Mouse (Mus musculus): Measurements from ENCODE around the gene Erbb4. TPM values are rescaled to one million over a fixed set of nuclear protein-coding genes. Genes with fewer than 3 reads are reported as not detected.

Erbb4 gene
- total and polyA plus RNA-seq, 2 experiments from 2014 or later, result 13.9 to 52.8 TPM

- no peak overlapping the region for H3K9ac ChIP-seq (replicated peaks; ENCODE audit: low read length)
Observed at GRCm38 (mm10) chr1:68570924-68571323, 536.9 kb downstream of the Erbb4 start.

GRCm38 (mm10) chr1:68542942-68543341 lies 564.9 kb downstream of the Erbb4 start:
- H3K4me2 ChIP-seq (ENCODE audit: low read depth, low read length), result no peak overlapping the region
- no peak for TF ChIP-seq CTCF (IDR thresholded peaks at IDR 0.05; ENCODE audit: low read depth)
- DNase-seq (ENCODE audit: low spot score) (no peak), ATAC-seq (no peak)
- no peaks in the 10 kb centered on the region for H3K27me3 ChIP-seq (ENCODE audit: insufficient read depth, low read length)
- H3K9me3 ChIP-seq (ENCODE audit: low read length), result no peaks in the 10 kb centered on the region
- H3K27ac ChIP-seq, result no peak overlapping the region
- H3K4me1 ChIP-seq (ENCODE audit: insufficient read depth, low read length), result no peaks in the 10 kb centered on the region
- no peak overlapping the region for H3K4me3 ChIP-seq (ENCODE audit: low read length)
- H3K9ac ChIP-seq (replicated peaks; ENCODE audit: low read length), result no peak overlapping the region
- H3K36me3 ChIP-seq (ENCODE audit: insufficient read depth, low read length), result no peaks in the 10 kb centered on the region
- 89% methylated on average over 4 of the region's 4 CpGs for WGBS

More at GRCm38 (mm10) chr1:68570924-68571323, 536.9 kb downstream of the Erbb4 start:
- H3K4me1 ChIP-seq (ENCODE audit: insufficient read depth, low read length), result no peaks in the 10 kb centered on the region
- no peak overlapping the region for H3K4me2 ChIP-seq (ENCODE audit: low read depth, low read length)
- ATAC-seq, result no peak
- TF ChIP-seq CTCF (IDR thresholded peaks at IDR 0.05; ENCODE audit: low read depth), result no peak
- no peak overlapping the region for H3K4me3 ChIP-seq (ENCODE audit: low read length)
- H3K27me3 ChIP-seq (ENCODE audit: insufficient read depth, low read length), result no peaks in the 10 kb centered on the region
- H3K27ac ChIP-seq, result no peak overlapping the region
- no peak for DNase-seq (ENCODE audit: low spot score)
- no peaks in the 10 kb centered on the region for H3K9me3 ChIP-seq (ENCODE audit: low read length)
- WGBS, result 94% methylated on average over 1 of the region's 1 CpGs
- no peaks in the 10 kb centered on the region for H3K36me3 ChIP-seq (ENCODE audit: insufficient read depth, low read length)

GRCm38 (mm10) chr1:68517820-68518219 lies 590.0 kb downstream of the Erbb4 start:
- Histone ChIP-seq H3K9ac (replicated peaks; ENCODE audit: low read length) (no peak overlapping the region), H3K4me3 (ENCODE audit: low read length) (no peak overlapping the region), H3K4me1 (ENCODE audit: insufficient read depth, low read length) (no peaks in the 10 kb centered on the region), H3K27ac (no peak overlapping the region), H3K4me2 (ENCODE audit: low read depth, low read length) (no peak overlapping the region), H3K36me3 (ENCODE audit: insufficient read depth, low read length) (no peaks in the 10 kb centered on the region), H3K9me3 (ENCODE audit: low read length) (no peaks in the 10 kb centered on the region), H3K27me3 (ENCODE audit: insufficient read depth, low read length) (no peaks in the 10 kb centered on the region)
- WGBS, result 77% methylated on average over 2 of the region's 2 CpGs
- TF ChIP-seq CTCF (IDR thresholded peaks at IDR 0.05; ENCODE audit: low read depth), result no peak
- DNase-seq (ENCODE audit: low spot score), result no peak
- no peak for ATAC-seq

GRCm38 (mm10) chr1:68503873-68504272 lies 604.0 kb downstream of the Erbb4 start:
- WGBS, result 87% methylated on average over 1 of the region's 1 CpGs
- H3K9ac ChIP-seq (replicated peaks; ENCODE audit: low read length), result no peak overlapping the region
- H3K9me3 ChIP-seq (ENCODE audit: low read length), result no peaks in the 10 kb centered on the region
- no peak overlapping the region for H3K27ac ChIP-seq
- ATAC-seq (no peak), DNase-seq (ENCODE audit: low spot score) (no peak)
- no peak overlapping the region for H3K4me2 ChIP-seq (ENCODE audit: low read depth, low read length)
- no peak overlapping the region for H3K4me3 ChIP-seq (ENCODE audit: low read length)
- no peaks in the 10 kb centered on the region for H3K36me3 ChIP-seq (ENCODE audit: insufficient read depth, low read length)
- H3K27me3 ChIP-seq (ENCODE audit: insufficient read depth, low read length), result no peaks in the 10 kb centered on the region
- TF ChIP-seq CTCF (IDR thresholded peaks at IDR 0.05; ENCODE audit: low read depth), result no peak
- no peaks in the 10 kb centered on the region for H3K4me1 ChIP-seq (ENCODE audit: insufficient read depth, low read length)

DNA sequence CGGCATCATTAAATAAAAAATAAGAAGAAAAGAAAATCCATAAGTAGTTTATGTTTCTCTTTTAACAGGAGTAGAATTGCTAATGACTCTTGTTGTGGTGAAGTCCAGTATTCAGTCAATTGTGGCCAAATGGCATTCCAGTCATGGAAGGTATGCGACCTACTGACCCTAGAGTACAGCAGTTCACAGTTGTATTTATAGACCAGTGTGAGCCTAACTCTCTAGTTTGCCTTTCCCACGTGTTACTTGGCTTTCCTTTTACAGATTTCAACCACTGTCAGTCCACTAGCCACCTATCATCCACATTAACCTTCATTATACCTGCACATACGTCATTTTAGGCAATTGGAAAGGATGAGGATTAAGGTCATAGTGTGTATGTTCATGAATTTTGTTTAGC lies 606.3 kb downstream of the Erbb4 start:
- Histone ChIP-seq H3K27me3 (ENCODE audit: insufficient read depth, low read length) (no peaks in the 10 kb centered on the region), H3K36me3 (ENCODE audit: insufficient read depth, low read length) (no peaks in the 10 kb centered on the region), H3K9ac (replicated peaks; ENCODE audit: low read length) (no peak overlapping the region), H3K4me3 (ENCODE audit: low read length) (no peak overlapping the region), H3K4me1 (ENCODE audit: insufficient read depth, low read length) (no peaks in the 10 kb centered on the region), H3K9me3 (ENCODE audit: low read length) (no peaks in the 10 kb centered on the region), H3K27ac (no peak overlapping the region), H3K4me2 (ENCODE audit: low read depth, low read length) (no peak overlapping the region)
- DNase-seq (ENCODE audit: low spot score) (no peak), ATAC-seq (no peak)
- 59% methylated on average over 4 of the region's 4 CpGs for WGBS
- TF ChIP-seq CTCF (IDR thresholded peaks at IDR 0.05; ENCODE audit: low read depth), result no peak

- ATAC-seq, result peak; percentile 69; the same call in 1 of the 2 replicates
- TF ChIP-seq CTCF (IDR thresholded peaks at IDR 0.05; ENCODE audit: low read depth), result no peak
- Histone ChIP-seq H3K4me3 (ENCODE audit: low read length) (no peak overlapping the region), H3K36me3 (ENCODE audit: insufficient read depth, low read length) (no peaks in the 10 kb centered on the region), H3K4me1 (ENCODE audit: insufficient read depth, low read length) (no peaks in the 10 kb centered on the region), H3K9ac (replicated peaks; ENCODE audit: low read length) (no peak overlapping the region), H3K9me3 (ENCODE audit: low read length) (no peaks in the 10 kb centered on the region), H3K27me3 (ENCODE audit: insufficient read depth, low read length) (no peaks in the 10 kb centered on the region), H3K4me2 (ENCODE audit: low read depth, low read length) (no peak overlapping the region), H3K27ac (no peak overlapping the region)
- DNase-seq (ENCODE audit: low spot score), result peak; percentile 24
Observed at GRCm38 (mm10) chr1:68466390-68466960, 641.4 kb downstream of the Erbb4 start.

- no peak overlapping the region for H3K4me2 ChIP-seq (ENCODE audit: low read depth, low read length)
- no peaks in the 10 kb centered on the region for H3K4me1 ChIP-seq (ENCODE audit: insufficient read depth, low read length)
- no peaks in the 10 kb centered on the region for H3K9me3 ChIP-seq (ENCODE audit: low read length)
- ATAC-seq (no peak), DNase-seq (ENCODE audit: low spot score) (peak; percentile 57)
- TF ChIP-seq CTCF (IDR thresholded peaks at IDR 0.05; ENCODE audit: low read depth), result no peak
- H3K9ac ChIP-seq (replicated peaks; ENCODE audit: low read length), result no peak overlapping the region
- WGBS, result 71% methylated on average over 1 of the region's 1 CpGs
- no peak overlapping the region for H3K4me3 ChIP-seq (ENCODE audit: low read length)
- H3K36me3 ChIP-seq (ENCODE audit: insufficient read depth, low read length), result no peaks in the 10 kb centered on the region
- no peak overlapping the region for H3K27ac ChIP-seq
- no peaks in the 10 kb centered on the region for H3K27me3 ChIP-seq (ENCODE audit: insufficient read depth, low read length)
Observed at GRCm38 (mm10) chr1:68451274-68451673, 656.6 kb downstream of the Erbb4 start.

All from hindbrain, postnatal 0 days (tissue).